Mouse (Mus musculus) intestine, embryonic 15.5 days (tissue): ENCODE results near the gene Ddah2. TPM values are rescaled to one million over a fixed set of nuclear protein-coding genes. Genes with fewer than 3 reads are reported as not detected.

Experiments used
- ATAC-seq: fragments of 200-750 bp; cut with Nextera tagmentation; 2 replicates; pipeline ENCODE4 v1.8.0; 2017; ENCODE audit warnings: moderate TSS enrichment, moderate library complexity
- H3K27ac ChIP-seq: fragments of 300-500 bp; sonication (generic); 2 replicates; pipeline ENCODE4 v1.5.1; 2015; ENCODE audit warnings: mild to moderate bottlenecking, inconsistent platforms
- H3K27me3 ChIP-seq: fragments of 300-500 bp; sonication (generic); replicated peaks from 2 replicates; pipeline ENCODE4 v1.6.1; 2015; ENCODE audit warnings: inconsistent platforms
- H3K36me3 ChIP-seq: fragments of 300-500 bp; sonication (generic); 2 replicates; pipeline ENCODE4 v1.6.1; 2015; ENCODE audit warnings: inconsistent platforms
- H3K4me1 ChIP-seq: fragments of 300-500 bp; sonication (generic); replicated peaks from 2 replicates; pipeline ENCODE4 v1.6.1; 2015; ENCODE audit warnings: inconsistent platforms
- H3K4me2 ChIP-seq: fragments of 300-500 bp; sonication (generic); replicated peaks from 2 replicates; pipeline ENCODE4 v1.6.1; 2015; ENCODE audit warnings: mild to moderate bottlenecking, inconsistent platforms
- H3K4me3 ChIP-seq: fragments of 300-500 bp; sonication (generic); replicated peaks from 2 replicates; pipeline ENCODE4 v1.5.1; 2015; ENCODE audit warnings: inconsistent platforms
- H3K9ac ChIP-seq: fragments of 300-500 bp; sonication (generic); 2 replicates; pipeline ENCODE4 v1.6.1; 2015; ENCODE audit warnings: inconsistent platforms
- H3K9me3 ChIP-seq: fragments of 300-500 bp; sonication (generic); 2 replicates; pipeline ENCODE4 v1.6.1; 2016; ENCODE audit warnings: inconsistent platforms
- WGBS: fragments of 180-500 bp; shearing (Covaris S2); methylation state at CpG from one replicate; pipeline ENCODE4 v1.1.7; 2015; 5-methylcytosine and 5-hydroxymethylcytosine counted together
- polyA plus RNA-seq: library from polyadenylated mRNA; unstranded; fragments of >200 nt; fragmentation: Nextera tagmentation; extraction: Ambion mirVana; gene quantifications from 2 replicates; pipeline ENCODE4 v1.2.1, GENCODE M21; 2015

The Ddah2 gene
- polyA plus RNA-seq, 1 experiment from 2014 or later, result 190 TPM

- WGBS, result 28% methylated on average over 10 of the region's 10 CpGs
These were observed 17.8 kb downstream of the Ddah2 start, which contains the start of gene Ly6g6e for GRCm38 (mm10) chr17:35076507-35077176. Ly6g6e (plus strand) TSS chr17:35076902.

DNA sequence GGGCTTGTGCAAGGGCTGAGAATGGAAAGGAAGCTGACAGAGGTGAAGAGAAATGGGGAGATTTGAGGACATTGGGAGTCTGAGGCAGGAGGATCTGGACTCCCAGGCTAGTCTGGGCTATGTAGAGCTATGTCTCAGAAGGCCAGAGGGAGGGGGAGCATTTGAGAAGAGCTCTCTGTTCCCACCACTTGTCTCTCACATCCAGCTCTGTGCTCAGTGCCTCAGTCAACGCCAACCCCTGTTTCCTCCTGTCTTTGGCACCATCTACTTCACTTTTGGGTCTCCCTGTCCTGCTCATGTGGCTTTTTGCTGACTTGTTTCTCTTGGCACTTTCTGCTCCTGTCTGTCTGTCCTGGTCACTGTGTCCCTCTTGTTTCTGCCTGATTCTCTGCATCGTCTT, 18.4 kb downstream of the Ddah2 start:
- H3K27ac ChIP-seq, result peak overlapping the region; percentile 71
- H3K27me3 ChIP-seq, result no peaks in the 10 kb centered on the region
- H3K4me1 ChIP-seq, result peaks cover 36% of the 10 kb centered on the region
- H3K9ac ChIP-seq, result 0 out of 2 replicates have a peak overlapping the region, but pooled peaks have one; percentile 36
- H3K9me3 ChIP-seq, result no peaks in the 10 kb centered on the region
- H3K4me2 ChIP-seq, result peak overlapping the region; percentile 55
- H3K36me3 ChIP-seq, result no peaks in the 10 kb centered on the region
- no peak for ATAC-seq
- WGBS, result 25% methylated on average over 2 of the region's 2 CpGs
- H3K4me3 ChIP-seq, result peak overlapping the region; percentile 13; the same call in 1 of the 2 replicates

More at GRCm38 (mm10) chr17:35076507-35077176, 17.8 kb downstream of the Ddah2 start, which contains the start of gene Ly6g6e:
- H3K27me3 ChIP-seq, result no peaks in the 10 kb centered on the region
- H3K4me1 ChIP-seq, result peaks cover 36% of the 10 kb centered on the region
- H3K36me3 ChIP-seq, result no peaks in the 10 kb centered on the region
- H3K9me3 ChIP-seq, result no peaks in the 10 kb centered on the region
- peak within 1 kb of the TSS; percentile 13; the same call in 1 of the 2 replicates for H3K4me3 ChIP-seq
- peak within 1 kb of the TSS; percentile 71 for H3K27ac ChIP-seq
- H3K9ac ChIP-seq, result peak within 1 kb of the TSS; percentile 36; the same call in 1 of the 2 replicates
- ATAC-seq, result no peak
- peak within 1 kb of the TSS; percentile 55 for H3K4me2 ChIP-seq

DNA sequence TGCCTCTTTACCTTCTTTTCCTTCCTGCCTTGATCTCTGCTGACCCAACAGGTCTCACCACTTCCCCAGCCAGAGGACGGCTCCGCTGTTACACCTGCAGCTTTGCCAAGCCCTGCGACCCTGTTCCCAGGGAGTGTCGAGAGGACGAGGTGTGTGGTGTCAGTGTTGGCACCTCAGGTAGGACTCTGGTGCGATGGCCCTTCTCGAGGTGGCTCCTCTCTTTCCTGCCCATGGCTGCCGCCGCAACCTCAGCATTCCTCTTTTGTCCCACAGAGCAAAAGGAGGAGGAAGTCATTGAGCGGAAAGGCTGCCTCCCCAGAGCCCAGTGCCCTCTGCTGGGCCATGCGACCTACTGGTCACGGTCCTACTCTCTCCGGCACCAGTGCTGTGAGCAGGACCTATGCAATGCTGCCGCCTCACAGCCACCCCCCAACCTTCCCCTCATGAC, 19.0 kb downstream of the Ddah2 start, which contains the start of gene Ly6g6d:
Gene Ly6g6d (minus strand): TSS at position 280 of the 448 bp plus-strand sequence.
- peak within 1 kb of the TSS; percentile 13; the same call in 1 of the 2 replicates for H3K4me3 ChIP-seq
- peaks cover 36% of the 10 kb centered on the region for H3K4me1 ChIP-seq
- WGBS, result 13% methylated on average over 14 of the region's 14 CpGs
- H3K27ac ChIP-seq, result peak within 1 kb of the TSS; percentile 71
- no peaks in the 10 kb centered on the region for H3K36me3 ChIP-seq
- no peaks in the 10 kb centered on the region for H3K9me3 ChIP-seq
- no peaks in the 10 kb centered on the region for H3K27me3 ChIP-seq
- H3K9ac ChIP-seq, result peak within 1 kb of the TSS; percentile 36; the same call in 1 of the 2 replicates
- H3K4me2 ChIP-seq, result peak within 1 kb of the TSS; percentile 55
- ATAC-seq, result peak; percentile 42; the same call in 1 of the 2 replicates

DNA sequence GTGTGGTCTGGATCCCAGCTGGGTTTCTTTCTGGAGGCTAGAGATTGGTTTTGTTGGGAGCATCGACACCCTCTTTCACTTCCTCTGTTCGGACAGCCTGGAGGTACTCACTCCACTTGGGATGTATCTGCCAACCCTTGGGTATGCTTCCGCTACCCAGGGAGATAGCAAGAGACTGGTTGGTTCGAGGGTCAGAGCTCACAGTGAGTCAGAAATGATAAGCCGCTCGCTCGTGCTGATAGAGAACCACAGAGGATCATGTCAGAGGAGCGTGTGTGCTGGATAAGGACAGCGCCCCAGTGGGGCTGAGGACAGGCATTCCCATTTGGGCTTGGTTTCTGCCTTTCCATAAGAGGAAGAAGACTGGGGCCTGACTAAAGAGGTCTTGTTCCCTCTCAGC, 20.9 kb downstream of the Ddah2 start:
- peak; percentile 87 for ATAC-seq
- no peak overlapping the region for H3K4me2 ChIP-seq

DNA sequence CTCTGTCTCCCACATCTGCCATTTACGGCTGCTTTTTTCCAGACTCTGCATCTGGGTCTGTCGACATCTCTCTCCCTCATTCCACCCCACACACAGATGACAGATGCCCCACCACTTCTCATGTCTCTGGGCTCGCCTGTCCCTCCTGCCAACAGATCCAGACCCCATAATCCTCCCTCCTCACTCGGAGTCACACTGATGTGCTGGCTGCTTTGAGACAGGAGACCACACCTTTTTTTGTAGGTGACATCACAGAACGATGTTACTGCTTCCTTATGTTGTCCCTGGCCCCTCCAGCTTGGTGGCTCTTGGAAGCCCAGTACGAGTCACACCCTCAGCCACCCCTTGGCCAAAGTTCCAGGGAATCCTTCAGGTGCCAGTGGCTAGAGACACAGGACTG, 21.4 kb downstream of the Ddah2 start:
- ATAC-seq, result peak; percentile 25
- Histone ChIP-seq H3K4me2 (no peak overlapping the region), H3K9me3 (no peaks in the 10 kb centered on the region), H3K27ac (peak overlapping the region; percentile 48; the same call in 1 of the 2 replicates), H3K4me3 (no peak overlapping the region), H3K36me3 (no peaks in the 10 kb centered on the region), H3K4me1 (peaks cover 30% of the 10 kb centered on the region), H3K27me3 (no peaks in the 10 kb centered on the region), H3K9ac (no peak overlapping the region)
- 34% methylated on average over 6 of the region's 6 CpGs for WGBS

More for the DNA sequence above, 20.9 kb downstream of the Ddah2 start:
- Histone ChIP-seq H3K27ac (peak overlapping the region; percentile 48; the same call in 1 of the 2 replicates), H3K9me3 (no peaks in the 10 kb centered on the region), H3K4me3 (no peak overlapping the region), H3K36me3 (no peaks in the 10 kb centered on the region), H3K9ac (no peak overlapping the region), H3K4me1 (peaks cover 30% of the 10 kb centered on the region), H3K27me3 (no peaks in the 10 kb centered on the region)
- WGBS, result 42% methylated on average over 9 of the region's 9 CpGs

DNA sequence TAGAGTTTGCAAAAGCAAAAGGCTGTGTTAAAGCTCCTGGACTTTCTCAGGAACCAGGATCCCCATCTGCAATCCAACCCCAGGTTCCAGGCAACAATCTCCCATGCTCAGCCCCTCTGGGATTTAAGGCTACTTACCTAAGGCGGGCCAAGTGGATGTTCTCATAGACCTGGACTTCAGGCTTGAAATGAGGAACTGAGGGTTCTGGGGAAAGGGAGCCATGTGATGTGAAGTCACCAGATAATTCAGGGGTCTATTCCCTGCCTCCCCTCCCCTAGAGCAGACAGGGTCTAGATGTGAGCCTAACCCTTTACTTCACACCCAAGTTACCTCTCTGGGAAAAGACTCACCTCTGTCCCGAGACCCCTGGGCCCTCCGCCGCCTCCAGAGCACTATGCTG, 21.9 kb downstream of the Ddah2 start:
- no peak overlapping the region for H3K27ac ChIP-seq
- H3K4me2 ChIP-seq, result no peak overlapping the region
- no peaks in the 10 kb centered on the region for H3K36me3 ChIP-seq
- 80% methylated on average over 4 of the region's 4 CpGs for WGBS
- ATAC-seq, result no peak
- H3K27me3 ChIP-seq, result no peaks in the 10 kb centered on the region
- H3K4me3 ChIP-seq, result no peak overlapping the region
- H3K9ac ChIP-seq, result no peak overlapping the region
- H3K9me3 ChIP-seq, result no peaks in the 10 kb centered on the region
- peaks cover 30% of the 10 kb centered on the region for H3K4me1 ChIP-seq

GRCm38 (mm10) chr17:35082841-35083576, 24.2 kb downstream of the Ddah2 start:
- Histone ChIP-seq H3K9me3 (no peaks in the 10 kb centered on the region), H3K4me3 (no peak overlapping the region), H3K27me3 (no peaks in the 10 kb centered on the region), H3K4me2 (no peak overlapping the region), H3K9ac (no peak overlapping the region), H3K27ac (no peak overlapping the region), H3K36me3 (no peaks in the 10 kb centered on the region), H3K4me1 (peaks cover 15% of the 10 kb centered on the region; the same call in 1 of the 2 replicates)
- ATAC-seq, result no peak
- 82% methylated on average over 16 of the region's 16 CpGs for WGBS

GRCm38 (mm10) chr17:35083929-35084497, 25.2 kb downstream of the Ddah2 start:
- Histone ChIP-seq H3K9me3 (no peaks in the 10 kb centered on the region), H3K4me1 (peaks cover 14% of the 10 kb centered on the region; the same call in 1 of the 2 replicates), H3K4me3 (no peak overlapping the region), H3K27me3 (no peaks in the 10 kb centered on the region), H3K27ac (no peak overlapping the region), H3K9ac (no peak overlapping the region), H3K36me3 (no peaks in the 10 kb centered on the region), H3K4me2 (no peak overlapping the region)
- ATAC-seq, result no peak
- WGBS, result 71% methylated on average over 3 of the region's 3 CpGs

GRCm38 (mm10) chr17:35085208-35085865, 26.5 kb downstream of the Ddah2 start, which contains the start of gene Ly6g6f:
Ly6g6f (minus strand) TSS chr17:35085610.
- Histone ChIP-seq H3K4me2 (no peak within 1 kb of the TSS), H3K4me3 (no peak within 1 kb of the TSS), H3K4me1 (peaks cover 14% of the 10 kb centered on the region), H3K36me3 (no peaks in the 10 kb centered on the region), H3K27ac (no peak within 1 kb of the TSS), H3K9ac (no peak within 1 kb of the TSS), H3K9me3 (no peaks in the 10 kb centered on the region), H3K27me3 (no peaks in the 10 kb centered on the region)
- ATAC-seq, result no peak
- 61% methylated on average over 7 of the region's 7 CpGs for WGBS

GRCm38 (mm10) chr17:35088151-35088550, 29.3 kb downstream of the Ddah2 start:
- H3K4me2 ChIP-seq, result no peak overlapping the region
- H3K9me3 ChIP-seq, result no peaks in the 10 kb centered on the region
- peaks cover 12% of the 10 kb centered on the region for H3K4me1 ChIP-seq
- 45% methylated on average over 2 of the region's 2 CpGs for WGBS
- H3K27me3 ChIP-seq, result no peaks in the 10 kb centered on the region
- H3K27ac ChIP-seq, result no peak overlapping the region
- no peak for ATAC-seq
- H3K4me3 ChIP-seq, result no peak overlapping the region
- no peak overlapping the region for H3K9ac ChIP-seq
- peaks cover 11% of the 10 kb centered on the region for H3K36me3 ChIP-seq

DNA sequence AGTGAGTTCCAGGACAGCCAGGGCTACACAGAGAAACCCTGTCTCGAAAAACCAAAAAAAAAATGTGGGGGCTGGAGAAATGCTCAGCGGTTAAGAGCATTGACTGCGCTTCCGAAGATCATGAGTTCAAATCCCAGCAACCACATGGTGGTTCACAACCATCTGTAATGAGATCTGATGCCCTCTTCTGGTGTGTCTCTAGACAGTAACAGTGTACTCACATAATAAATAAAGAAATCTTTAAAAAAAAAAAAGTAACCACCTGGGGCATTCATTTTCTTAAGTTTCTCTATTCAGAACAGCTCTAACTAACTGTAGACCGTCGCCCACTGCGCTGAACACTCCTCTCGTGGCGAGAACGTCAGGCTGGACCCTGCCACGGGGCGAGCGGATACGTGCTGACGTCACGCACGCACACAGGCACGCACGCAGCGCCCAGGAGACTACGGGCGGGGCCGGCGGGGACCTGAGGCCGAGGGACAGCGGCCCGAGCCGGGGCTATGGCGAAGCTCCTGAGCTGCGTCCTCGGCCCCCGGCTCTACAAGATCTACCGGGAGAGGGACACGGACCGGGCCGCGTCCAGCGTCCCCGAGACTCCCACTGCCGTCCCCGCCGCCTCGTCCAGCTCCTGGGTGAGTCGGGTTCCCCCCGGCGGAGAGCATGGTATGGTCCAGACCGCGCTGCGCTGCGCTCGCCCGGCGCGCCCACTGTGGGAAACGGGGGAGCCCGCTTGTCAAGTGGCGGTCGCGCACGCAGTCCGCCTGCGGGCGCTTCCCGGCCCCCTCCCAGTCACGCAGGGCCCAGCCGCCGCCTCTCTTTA, 30.2 kb downstream of the Ddah2 start, which contains the start of gene Abhd16a:
Gene Abhd16a (plus strand): TSS at position 439 of the 820 bp plus-strand sequence.
- Histone ChIP-seq H3K27ac (peak within 1 kb of the TSS; percentile 97), H3K27me3 (no peaks in the 10 kb centered on the region), H3K4me3 (peak within 1 kb of the TSS; percentile 70), H3K36me3 (peaks cover 11% of the 10 kb centered on the region), H3K9me3 (no peaks in the 10 kb centered on the region), H3K9ac (peak within 1 kb of the TSS; percentile 88), H3K4me2 (peak within 1 kb of the TSS; percentile 66), H3K4me1 (peaks cover 12% of the 10 kb centered on the region)
- 3% methylated on average over 63 of the region's 67 CpGs for WGBS
- ATAC-seq, result peak; percentile 99
